Mouse (Mus musculus): ENCODE results near the gene 4933436I01Rik. TPM values are rescaled to one million over a fixed set of nuclear protein-coding genes. Genes with fewer than 3 reads are reported as not detected.

Gene 4933436I01Rik
- total RNA-seq (2014; fragmentation: Nextera tagmentation) = not detected in 2 replicates
- total RNA-seq (2017) = not detected in 2 replicates

GRCm38 (mm10) chrX:67921350-67921749 is at the start of gene 4933436I01Rik:
Gene 4933436I01Rik (minus strand): TSS chrX:67921450.
- no peak for ATAC-seq (replicated peaks; ENCODE audit: low FRiP score, low TSS enrichment, poor library complexity, severe bottlenecking)

GRCm38 (mm10) chrX:67924769-67925470 is 3.7 kb upstream of the 4933436I01Rik start:
- no peak for ATAC-seq (replicated peaks; ENCODE audit: low FRiP score, low TSS enrichment, poor library complexity, severe bottlenecking)

GRCm38 (mm10) chrX:67883406-67883805 is 37.8 kb downstream of the 4933436I01Rik start:
- ATAC-seq (replicated peaks; ENCODE audit: low FRiP score, low TSS enrichment, poor library complexity, severe bottlenecking) = no peak

Other genes starting within 250 kb of the 4933436I01Rik start
- gene Gm1140, start 227.9 kb downstream of the 4933436I01Rik start, total RNA-seq (2014; fragmentation: Nextera tagmentation) = not detected in 2 replicates
- not detected in 2 replicates for gene Gm1140, start 227.9 kb downstream of the 4933436I01Rik start, total RNA-seq (2017)
- not detected in 2 replicates for gene Gm14692, start 225.8 kb downstream of the 4933436I01Rik start, total RNA-seq (2014; fragmentation: Nextera tagmentation)
- not detected in 2 replicates for gene Gm14692, start 225.8 kb downstream of the 4933436I01Rik start, total RNA-seq (2017)